Comparison of ENCODE assay signal across 14 mouse cellular contexts in the genomic region with DNA sequence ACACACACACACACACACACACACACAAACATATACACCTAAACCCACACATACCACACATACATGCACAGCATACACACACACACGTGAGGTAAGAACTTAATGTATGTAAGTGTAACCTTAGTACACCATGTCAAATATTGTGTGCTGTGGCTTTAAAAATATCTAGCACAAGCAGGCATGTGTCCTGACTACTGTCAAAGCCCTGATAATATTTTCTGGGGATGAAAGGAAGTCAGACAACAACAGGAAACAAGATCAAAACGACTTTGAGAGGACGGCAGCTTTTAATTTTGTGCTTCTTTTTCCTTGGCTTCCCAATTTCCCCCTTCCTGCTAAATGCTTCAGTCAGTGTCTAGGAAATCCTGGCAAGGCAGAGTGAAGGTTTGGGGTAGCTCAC. TPM values are rescaled to one million over a fixed set of nuclear protein-coding genes. Genes with fewer than 3 reads are reported as not detected.
A peak's percentile ranks its signal among the peaks of the same experiment; 100 is the strongest.
DNase-seq lines count a peak whose midpoint lies in the region; ATAC-seq lines count a peak whose summit lies in the region.
"Had no signal": no experiment of that assay in that cellular context is flagged by ENCODE, and none has a peak within 500 bp of the region (broad histone marks: within the 10 kb centered on the region; RNA-seq: fewer than 3 reads in every experiment).

No protein-coding gene starts in this region.

- 15% methylated on average over 3 of the region's 3 CpGs for WGBS in heart, embryonic 15.5 days
- 18% methylated on average over 3 of the region's 3 CpGs for WGBS in lung, embryonic 16.5 days

- no peak for DNase-seq in heart, postnatal 25 days (ENCODE audit: low spot score)
- no peak for DNase-seq in lung, postnatal 10 days
- DNase-seq in adrenal gland, adult 18-20 months (ENCODE audit: low spot score in 2 of 2), result no peak
- DNase-seq: adrenal gland, postnatal 10 days; cerebellum, adult 11-12 months; gastrocnemius, postnatal 25 days had no signal

- no peak overlapping the region for H3K9ac ChIP-seq in heart, embryonic 15.5 days
- no peak overlapping the region for H3K9ac ChIP-seq in lung, embryonic 16.5 days (ENCODE audit: low read length)
- H3K9ac ChIP-seq: forebrain, embryonic 12.5 days had no signal

- H3K4me2 ChIP-seq in heart, embryonic 15.5 days, result no peak overlapping the region
- H3K4me2 ChIP-seq in lung, embryonic 16.5 days (ENCODE audit: low read depth, low read length), result no peak overlapping the region
- H3K4me2 ChIP-seq: forebrain, embryonic 12.5 days; midbrain, embryonic 11.5 days had no signal

- peaks cover 46% of the 10 kb centered on the region for H3K4me1 ChIP-seq in heart, embryonic 15.5 days (replicated peaks)
- H3K4me1 ChIP-seq in lung, embryonic 16.5 days (replicated peaks; ENCODE audit: control insufficient read depth, insufficient read depth, low read length), result peaks cover 30% of the 10 kb centered on the region

- intact Hi-C loops in heart, postnatal 25 days (cut with DNase I), result no loop called here

- no peak for ATAC-seq in heart, embryonic 15.5 days (replicated peaks; ENCODE audit: insufficient number of reproducible peaks, insufficient read depth, low FRiP score, low read depth)
- no peak for ATAC-seq in lung, embryonic 16.5 days (ENCODE audit: low read depth)
- ATAC-seq in erythroblast, adult 5-6 weeks (replicated peaks; ENCODE audit: low FRiP score, poor library complexity, severe bottlenecking), result peak; percentile 73
- ATAC-seq in megakaryocyte-erythroid progenitor cell, adult 5-6 weeks (replicated peaks; ENCODE audit: low FRiP score, low TSS enrichment, poor library complexity, severe bottlenecking), result peak; percentile 67

- no peaks in the 10 kb centered on the region for H3K27me3 ChIP-seq in heart, embryonic 15.5 days
- no peaks in the 10 kb centered on the region for H3K27me3 ChIP-seq in lung, embryonic 16.5 days (ENCODE audit: control insufficient read depth, insufficient read depth, low read depth, low read length)
- H3K27me3 ChIP-seq: forebrain, embryonic 12.5 days had no signal

- H3K4me3 ChIP-seq in heart, embryonic 15.5 days, result no peak overlapping the region
- no peak overlapping the region for H3K4me3 ChIP-seq in lung, embryonic 16.5 days (ENCODE audit: low read length)
- H3K4me3 ChIP-seq: forebrain, embryonic 12.5 days had no signal

- no peaks in the 10 kb centered on the region for H3K36me3 ChIP-seq in heart, embryonic 15.5 days
- no peaks in the 10 kb centered on the region for H3K36me3 ChIP-seq in lung, embryonic 16.5 days (ENCODE audit: control insufficient read depth, insufficient read depth, low read length)
- H3K36me3 ChIP-seq: forebrain, embryonic 12.5 days had no signal

- no peaks in the 10 kb centered on the region for H3K9me3 ChIP-seq in heart, embryonic 15.5 days (replicated peaks)
- H3K9me3 ChIP-seq in lung, embryonic 16.5 days (ENCODE audit: control insufficient read depth, low read length), result peaks cover 2% of the 10 kb centered on the region; the same call in 1 of the 2 replicates
- H3K9me3 ChIP-seq: forebrain, embryonic 12.5 days had no signal

- peak overlapping the region; percentile 65 for H3K27ac ChIP-seq in heart, embryonic 15.5 days
- peak overlapping the region; percentile 83 for H3K27ac ChIP-seq in lung, embryonic 16.5 days (ENCODE audit: low read length)
- H3K27ac ChIP-seq: forebrain, embryonic 12.5 days had no signal

RNA-seq across cellular contexts. Expression of gene Mgst2, which starts 52.2 kb away (rescaled TPM):
- 7.2 and 7.5 TPM in 2 replicates for polyA plus RNA-seq in heart, embryonic 15.5 days (2015; fragmentation: Nextera tagmentation; extraction: Ambion mirVana)
- under 1 TPM; 0.48 to 0.60 TPM for total RNA-seq in heart, postnatal 25 days (2021)
- 5.4 and 6.9 TPM in 2 replicates for polyA plus RNA-seq in lung, embryonic 16.5 days (2015; fragmentation: Nextera tagmentation; extraction: Ambion mirVana)
- total RNA-seq in erythroblast, adult 5-6 weeks (2015; ENCODE audit: low replicate concordance), result 52.9 and 77.0 TPM in 2 replicates
- 10.2 and 19.8 TPM in 2 replicates for total RNA-seq in erythroblast, adult 5-6 weeks (2017; ENCODE audit: low replicate concordance)
- 8.3 and 8.9 TPM in 2 replicates for total RNA-seq in megakaryocyte-erythroid progenitor cell, adult 5-6 weeks (2014; fragmentation: Nextera tagmentation)
- 0.19 and 0.66 TPM in 2 replicates for total RNA-seq in megakaryocyte-erythroid progenitor cell, adult 5-6 weeks (2017)
- 100 to 1,000 TPM; 102 to 181 TPM for total RNA-seq in adrenal gland, adult 18-20 months (2021)
- total RNA-seq: layer of hippocampus, adult 18-20 months; left cerebral cortex, postnatal 36 days had no signal
- polyA plus RNA-seq: forebrain, embryonic 12.5 days; midbrain, embryonic 11.5 days had no signal

Comparison
In these comparisons a context has a peak if more than half of its experiments do, and no peak if none do; other contexts are left out.
1. ATAC-seq: peak in erythroblast, adult 5-6 weeks (single experiment) and megakaryocyte-erythroid progenitor cell, adult 5-6 weeks (single experiment); none in heart, embryonic 15.5 days (single experiment) and lung, embryonic 16.5 days (single experiment).